Mouse (Mus musculus) testis, adult 2 months (tissue): ENCODE data around the gene Slc7a8.

Experiments
- CTCF ChIP-seq: fragments of 200-500 bp; IDR thresholded peaks from 2 replicates; pipeline ENCODE4 v1.5.1; 2012; ENCODE audit warnings: low read depth, mild to moderate bottlenecking, inconsistent platforms, low read length, moderate library complexity; ENCODE audit not compliant: control insufficient read depth, insufficient read depth, insufficient replicate concordance
- POLR2A ChIP-seq: fragments of 200-500 bp; IDR thresholded peaks from 2 replicates; pipeline ENCODE4 v1.6.1; 2012; ENCODE audit warnings: low read depth, mild to moderate bottlenecking, inconsistent platforms, low read length, moderate library complexity; ENCODE audit not compliant: control insufficient read depth

- TF ChIP-seq CTCF (no peak), POLR2A (no peak)
Measured at GRCm38 (mm10) chr14:54737634-54738033, 44.1 kb downstream of the Slc7a8 start.
